Comparison of ENCODE assay signal across 17 mouse cellular contexts in genomic region chr2:122968809-122969628, GRCm38 (mm10).
DNase-seq lines count a peak whose midpoint lies in the region; ATAC-seq and TF ChIP-seq lines count a peak whose summit lies in the region.
"Had no signal": no experiment of that assay in that cellular context is flagged by ENCODE, and none has a peak within 500 bp of the region (broad histone marks: within the 10 kb centered on the region; RNA-seq: fewer than 3 reads in every experiment).

No protein-coding gene starts in this region.

- peak; percentile 76 for DNase-seq in forebrain, postnatal 0 days
- DNase-seq in left cerebral cortex, adult 8-10 months (ENCODE audit: low spot score in 2 of 2) = peak; percentile 13 to 33
- DNase-seq in right cerebral cortex, postnatal 36 days (ENCODE audit: low spot score in 2 of 2) = peak; percentile 3 to 30
- DNase-seq in cerebellum, postnatal 25 days = no peak
- DNase-seq: heart, postnatal 14 days; kidney, adult 2 months; liver; thymus, postnatal 14 days had no signal

- no peaks in the 10 kb centered on the region for H3K27me3 ChIP-seq in forebrain, embryonic 15.5 days
- no peaks in the 10 kb centered on the region for H3K27me3 ChIP-seq in forebrain, embryonic 12.5 days
- no peaks in the 10 kb centered on the region for H3K27me3 ChIP-seq in forebrain, postnatal 0 days (ENCODE audit: insufficient read depth, low read length)
- no peaks in the 10 kb centered on the region for H3K27me3 ChIP-seq in intestine, postnatal 0 days (replicated peaks; ENCODE audit: control insufficient read depth, insufficient read depth, low read length)
- H3K27me3 ChIP-seq in kidney, embryonic 16.5 days (ENCODE audit: insufficient read depth, low read length) = no peaks in the 10 kb centered on the region
- H3K27me3 ChIP-seq: embryonic facial prominence, embryonic 15.5 days; lung, embryonic 15.5 days; neural tube, embryonic 12.5 days had no signal

- no peak overlapping the region for H3K27ac ChIP-seq in forebrain, embryonic 15.5 days (replicated peaks)
- H3K27ac ChIP-seq in forebrain, embryonic 12.5 days = no peak overlapping the region
- 0 out of 2 replicates have a peak overlapping the region, but pooled peaks have one; percentile 40 for H3K27ac ChIP-seq in forebrain, postnatal 0 days (ENCODE audit: low read depth, low read length)
- H3K27ac ChIP-seq in intestine, postnatal 0 days (ENCODE audit: low read depth, low read length) = no peak overlapping the region
- no peak overlapping the region for H3K27ac ChIP-seq in kidney, embryonic 16.5 days (ENCODE audit: low read length)
- H3K27ac ChIP-seq: embryonic facial prominence, embryonic 15.5 days; lung, embryonic 15.5 days; neural tube, embryonic 12.5 days had no signal

- 73% methylated on average over 10 of the region's 10 CpGs for WGBS in forebrain, embryonic 15.5 days
- WGBS in forebrain, embryonic 12.5 days = 89% methylated on average over 10 of the region's 10 CpGs
- 59% methylated on average over 10 of the region's 10 CpGs for WGBS in forebrain, postnatal 0 days
- WGBS in intestine, postnatal 0 days = 64% methylated on average over 10 of the region's 10 CpGs
- WGBS in kidney, embryonic 16.5 days = 84% methylated on average over 10 of the region's 10 CpGs

- H3K4me3 ChIP-seq in forebrain, embryonic 15.5 days = no peak overlapping the region
- H3K4me3 ChIP-seq in forebrain, embryonic 12.5 days (replicated peaks) = no peak overlapping the region
- H3K4me3 ChIP-seq in forebrain, postnatal 0 days (ENCODE audit: low read depth, low read length) = no peak overlapping the region
- H3K4me3 ChIP-seq in intestine, postnatal 0 days (ENCODE audit: low read depth, low read length) = no peak overlapping the region
- no peak overlapping the region for H3K4me3 ChIP-seq in kidney, embryonic 16.5 days (ENCODE audit: low read length)
- H3K4me3 ChIP-seq: embryonic facial prominence, embryonic 15.5 days; lung, embryonic 15.5 days; neural tube, embryonic 12.5 days had no signal

- no peak overlapping the region for H3K4me2 ChIP-seq in forebrain, embryonic 15.5 days (replicated peaks)
- H3K4me2 ChIP-seq in forebrain, embryonic 12.5 days = no peak overlapping the region
- no peak overlapping the region for H3K4me2 ChIP-seq in forebrain, postnatal 0 days (ENCODE audit: low read depth)
- H3K4me2 ChIP-seq in intestine, postnatal 0 days (replicated peaks; ENCODE audit: low read depth) = no peak overlapping the region
- no peak overlapping the region for H3K4me2 ChIP-seq in kidney, embryonic 16.5 days (replicated peaks; ENCODE audit: low read depth, low read length)
- H3K4me2 ChIP-seq: embryonic facial prominence, embryonic 15.5 days; lung, embryonic 15.5 days; neural tube, embryonic 12.5 days had no signal

- no peak for TF ChIP-seq CTCF in forebrain, postnatal 0 days (IDR thresholded peaks at IDR 0.05; ENCODE audit: low read depth)
- no peak for TF ChIP-seq CTCF in intestine, postnatal 0 days (IDR thresholded peaks at IDR 0.05; ENCODE audit: low read depth)

- H3K36me3 ChIP-seq in forebrain, embryonic 15.5 days = no peaks in the 10 kb centered on the region
- no peaks in the 10 kb centered on the region for H3K36me3 ChIP-seq in forebrain, embryonic 12.5 days (replicated peaks)
- H3K36me3 ChIP-seq in forebrain, postnatal 0 days (ENCODE audit: insufficient read depth) = no peaks in the 10 kb centered on the region
- H3K36me3 ChIP-seq in intestine, postnatal 0 days (ENCODE audit: control insufficient read depth, insufficient read depth) = no peaks in the 10 kb centered on the region
- no peaks in the 10 kb centered on the region for H3K36me3 ChIP-seq in kidney, embryonic 16.5 days (ENCODE audit: insufficient read depth, low read length)
- H3K36me3 ChIP-seq: embryonic facial prominence, embryonic 15.5 days; lung, embryonic 15.5 days; neural tube, embryonic 12.5 days had no signal

- H3K4me1 ChIP-seq in forebrain, embryonic 15.5 days = peaks cover 4% of the 10 kb centered on the region
- H3K4me1 ChIP-seq in forebrain, embryonic 12.5 days = no peaks in the 10 kb centered on the region
- H3K4me1 ChIP-seq in forebrain, postnatal 0 days (ENCODE audit: insufficient read depth) = no peaks in the 10 kb centered on the region
- no peaks in the 10 kb centered on the region for H3K4me1 ChIP-seq in intestine, postnatal 0 days (replicated peaks; ENCODE audit: control insufficient read depth, insufficient read depth, low read length)
- H3K4me1 ChIP-seq in kidney, embryonic 16.5 days (ENCODE audit: insufficient read depth, low read length) = no peaks in the 10 kb centered on the region
- H3K4me1 ChIP-seq: embryonic facial prominence, embryonic 15.5 days; lung, embryonic 15.5 days; neural tube, embryonic 12.5 days had no signal

- H3K9me3 ChIP-seq in forebrain, embryonic 15.5 days = no peaks in the 10 kb centered on the region
- H3K9me3 ChIP-seq in forebrain, embryonic 12.5 days = no peaks in the 10 kb centered on the region
- H3K9me3 ChIP-seq in forebrain, postnatal 0 days (ENCODE audit: low read length) = no peaks in the 10 kb centered on the region
- no peaks in the 10 kb centered on the region for H3K9me3 ChIP-seq in intestine, postnatal 0 days (ENCODE audit: control insufficient read depth)
- 0 out of 2 replicates have a peak, but pooled peaks cover 2% of the 10 kb centered on the region for H3K9me3 ChIP-seq in kidney, embryonic 16.5 days (ENCODE audit: low read length)
- H3K9me3 ChIP-seq: embryonic facial prominence, embryonic 15.5 days; lung, embryonic 15.5 days had no signal

- H3K9ac ChIP-seq in forebrain, embryonic 15.5 days (replicated peaks) = no peak overlapping the region
- no peak overlapping the region for H3K9ac ChIP-seq in forebrain, embryonic 12.5 days
- no peak overlapping the region for H3K9ac ChIP-seq in forebrain, postnatal 0 days
- H3K9ac ChIP-seq in intestine, postnatal 0 days (ENCODE audit: low read depth, low read length) = no peak overlapping the region
- no peak overlapping the region for H3K9ac ChIP-seq in kidney, embryonic 16.5 days (replicated peaks; ENCODE audit: low read length)
- H3K9ac ChIP-seq: embryonic facial prominence, embryonic 15.5 days; lung, embryonic 15.5 days; neural tube, embryonic 12.5 days had no signal

- ATAC-seq in forebrain, embryonic 15.5 days (replicated peaks) = peak; percentile 69
- ATAC-seq in forebrain, embryonic 12.5 days (ENCODE audit: low FRiP score) = no peak
- ATAC-seq in forebrain, postnatal 0 days = peak; percentile 89
- ATAC-seq in intestine, postnatal 0 days = no peak
- no peak for ATAC-seq in kidney, embryonic 16.5 days (ENCODE audit: low FRiP score, low TSS enrichment)
- ATAC-seq: hindbrain, embryonic 16.5 days; midbrain, embryonic 16.5 days had no signal

Comparison
In these comparisons a context has a peak if more than half of its experiments do, and no peak if none do; other contexts are left out.
1. ATAC-seq: peak in forebrain, embryonic 15.5 days (single experiment) and forebrain, postnatal 0 days (single experiment); none in forebrain, embryonic 12.5 days (single experiment), intestine, postnatal 0 days (single experiment) and kidney, embryonic 16.5 days (single experiment).
2. DNase-seq: peak in forebrain, postnatal 0 days (single experiment), left cerebral cortex, adult 8-10 months (2 of 2) and right cerebral cortex, postnatal 36 days (2 of 2); none in cerebellum, postnatal 25 days (0 of 2).